Mouse (Mus musculus): ENCODE results near the gene Myl12a.

GRCm38 (mm10) chr17:70979345-70980223, 23.1 kb downstream of the Myl12a start:
- TF ChIP-seq POLR2A (IDR thresholded peaks at IDR 0.05; ENCODE audit: borderline replicate concordance, extremely low read depth, low read depth, low read length) (peak; percentile 20; the same call in 1 of the 2 replicates), CTCF (IDR thresholded peaks at IDR 0.05; ENCODE audit: insufficient read depth, low read length) (peak; percentile 31; the same call in 1 of the 2 replicates)
